Mouse (Mus musculus) forebrain, embryonic 15.5 days (tissue): Measurements from ENCODE around the gene Ppfia1. TPM values are rescaled to one million over a fixed set of nuclear protein-coding genes. Genes with fewer than 3 reads are reported as not detected.
A peak's percentile ranks its signal among the peaks of the same experiment; 100 is the strongest.

Experiments
- ATAC-seq: fragments of 200-750 bp; cut with Nextera tagmentation; replicated peaks from 2 replicates; pipeline ENCODE4 v1.8.0; 2017; ENCODE audit warnings: mild to moderate bottlenecking, moderate TSS enrichment, moderate library complexity
- H3K27ac ChIP-seq: fragments of 300-500 bp; sonication (generic); replicated peaks from 2 replicates; pipeline ENCODE4 v1.5.1; 2015; ENCODE audit warnings: mild to moderate bottlenecking, inconsistent platforms
- H3K27me3 ChIP-seq: fragments of 300-500 bp; sonication (generic); 2 replicates; pipeline ENCODE4 v1.6.1; 2015; ENCODE audit warnings: inconsistent platforms
- H3K36me3 ChIP-seq: fragments of 300-500 bp; sonication (generic); 2 replicates; pipeline ENCODE4 v1.6.1; 2015; ENCODE audit warnings: mild to moderate bottlenecking, inconsistent platforms
- H3K4me1 ChIP-seq: fragments of 300-500 bp; sonication (generic); 2 replicates; pipeline ENCODE4 v1.6.1; 2015; ENCODE audit warnings: inconsistent platforms
- H3K4me2 ChIP-seq: fragments of 300-500 bp; sonication (generic); replicated peaks from 2 replicates; pipeline ENCODE4 v1.6.1; 2015; ENCODE audit warnings: mild to moderate bottlenecking, inconsistent platforms
- H3K4me3 ChIP-seq: fragments of 300-500 bp; sonication (generic); 2 replicates; pipeline ENCODE4 v1.5.1; 2015; ENCODE audit warnings: mild to moderate bottlenecking, inconsistent platforms
- H3K9ac ChIP-seq: fragments of 300-500 bp; sonication (generic); replicated peaks from 2 replicates; pipeline ENCODE4 v1.6.1; 2015; ENCODE audit warnings: mild to moderate bottlenecking, inconsistent platforms
- H3K9me3 ChIP-seq: fragments of 300-500 bp; sonication (generic); 2 replicates; pipeline ENCODE4 v1.6.1; 2016; ENCODE audit warnings: inconsistent platforms
- WGBS: fragments of 180-500 bp; shearing (Covaris S2); methylation state at CpG from one replicate; pipeline ENCODE4 v1.1.7; 2015; ENCODE audit warnings: mixed read lengths; 5-methylcytosine and 5-hydroxymethylcytosine counted together
- polyA plus RNA-seq: library from polyadenylated mRNA; unstranded; fragments of >200 nt; fragmentation: Nextera tagmentation; extraction: Ambion mirVana; gene quantifications from 2 replicates; pipeline ENCODE4 v1.2.1, GENCODE M21; 2015

The Ppfia1 gene
- polyA plus RNA-seq, 1 experiment from 2014 or later, result 31.0 TPM

DNA sequence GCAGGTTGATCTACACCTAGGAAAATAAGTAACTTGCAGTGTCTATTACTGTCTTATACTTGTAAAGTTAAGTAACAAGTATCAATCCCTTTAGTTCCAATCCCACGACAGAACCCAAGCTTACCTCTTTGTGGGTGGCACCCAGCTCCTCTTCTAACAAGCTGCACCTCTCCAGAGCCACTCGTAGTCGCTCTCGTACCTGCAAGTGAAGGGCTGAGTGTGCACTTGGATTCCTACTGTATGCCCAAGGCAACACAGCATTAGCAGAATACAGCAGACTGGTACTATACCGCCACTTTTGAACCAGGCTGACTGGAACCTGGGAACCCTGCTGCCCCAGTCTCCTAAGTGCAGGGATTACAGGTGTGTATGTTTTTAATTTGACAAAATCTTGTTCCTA, 33.7 kb downstream of the Ppfia1 start:
- no peak overlapping the region for H3K27ac ChIP-seq
- no peaks in the 10 kb centered on the region for H3K4me1 ChIP-seq
- H3K27me3 ChIP-seq, result no peaks in the 10 kb centered on the region
- no peak overlapping the region for H3K4me3 ChIP-seq
- no peak overlapping the region for H3K4me2 ChIP-seq
- H3K9me3 ChIP-seq, result no peaks in the 10 kb centered on the region
- ATAC-seq, result no peak
- peaks cover 30% of the 10 kb centered on the region for H3K36me3 ChIP-seq
- WGBS, result 95% methylated on average over 5 of the region's 5 CpGs
- no peak overlapping the region for H3K9ac ChIP-seq

DNA sequence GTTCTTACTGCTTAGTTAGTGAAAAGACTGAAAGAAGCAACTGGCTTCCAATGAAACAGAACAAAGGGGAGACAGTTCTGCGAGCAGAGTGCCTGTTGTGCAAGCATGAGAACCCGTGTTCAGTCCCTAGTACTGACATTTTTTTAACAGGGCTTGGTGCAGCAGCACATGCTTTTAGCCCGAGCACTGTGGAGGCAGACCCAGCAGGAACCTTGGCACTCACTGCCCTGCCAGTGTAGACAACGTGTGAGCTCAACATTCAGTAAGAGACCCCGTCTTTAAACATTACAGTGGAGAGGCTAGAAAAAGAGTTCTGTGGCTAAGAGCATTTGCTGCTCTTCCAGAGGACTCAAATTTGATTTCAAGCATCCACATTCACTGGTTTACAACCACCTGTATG, 36.8 kb downstream of the Ppfia1 start:
- Histone ChIP-seq H3K36me3 (peaks cover 56% of the 10 kb centered on the region), H3K4me2 (no peak overlapping the region), H3K9ac (no peak overlapping the region), H3K9me3 (no peaks in the 10 kb centered on the region), H3K27ac (no peak overlapping the region), H3K4me3 (no peak overlapping the region), H3K27me3 (no peaks in the 10 kb centered on the region), H3K4me1 (no peaks in the 10 kb centered on the region)
- WGBS, result 81% methylated on average over 5 of the region's 5 CpGs
- no peak for ATAC-seq

DNA sequence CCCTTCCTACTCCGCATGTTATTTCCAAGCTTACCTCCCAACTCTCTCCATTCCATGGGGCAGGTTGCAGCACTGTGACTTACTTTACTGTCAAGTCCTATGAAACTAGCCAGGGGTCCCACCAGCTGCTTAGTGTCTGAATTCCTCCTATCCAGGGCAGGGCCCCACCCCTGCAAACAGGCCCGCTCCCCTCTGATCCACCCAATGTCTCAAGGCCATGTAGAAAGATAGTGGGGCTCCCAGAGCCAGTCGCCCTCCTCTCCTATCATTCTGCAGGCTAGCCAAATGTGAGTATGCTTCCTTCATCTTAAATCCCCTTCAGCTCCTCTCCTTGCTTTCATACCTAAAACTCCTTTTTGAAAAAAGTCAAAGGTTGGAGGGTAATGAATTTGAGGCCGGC, 44.4 kb downstream of the Ppfia1 start:
- Histone ChIP-seq H3K9ac (no peak overlapping the region), H3K27ac (no peak overlapping the region), H3K36me3 (peaks cover 89% of the 10 kb centered on the region), H3K4me2 (no peak overlapping the region), H3K9me3 (no peaks in the 10 kb centered on the region), H3K27me3 (no peaks in the 10 kb centered on the region), H3K4me1 (no peaks in the 10 kb centered on the region), H3K4me3 (no peak overlapping the region)
- no peak for ATAC-seq
- WGBS, result 93% methylated on average over 4 of the region's 4 CpGs

DNA sequence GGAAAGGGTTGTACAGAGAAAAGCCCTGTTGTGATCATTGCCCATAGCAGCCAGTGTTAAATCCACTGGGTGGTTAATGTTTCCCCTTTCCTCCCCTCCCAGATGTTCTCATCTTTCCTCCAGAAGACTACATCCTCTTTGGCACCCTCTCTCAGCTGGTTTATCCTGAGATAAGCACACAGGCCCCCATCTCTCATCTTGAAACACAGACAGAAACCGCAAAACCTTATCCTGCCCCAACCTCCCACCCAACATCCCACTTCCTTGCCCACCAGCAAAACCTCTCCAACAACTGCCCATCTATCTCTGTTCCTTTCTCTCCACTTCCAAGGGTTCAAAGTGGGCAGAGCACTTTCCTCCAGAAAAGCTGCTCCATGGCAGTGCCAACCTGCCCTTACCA, 46.7 kb downstream of the Ppfia1 start:
- no peaks in the 10 kb centered on the region for H3K9me3 ChIP-seq
- H3K4me1 ChIP-seq, result no peaks in the 10 kb centered on the region
- no peak overlapping the region for H3K9ac ChIP-seq
- no peaks in the 10 kb centered on the region for H3K27me3 ChIP-seq
- no peak overlapping the region for H3K4me2 ChIP-seq
- no peak for ATAC-seq
- WGBS, result 96% methylated on average over 1 of the region's 1 CpGs
- H3K36me3 ChIP-seq, result peaks cover 93% of the 10 kb centered on the region
- H3K4me3 ChIP-seq, result no peak overlapping the region
- H3K27ac ChIP-seq, result no peak overlapping the region

DNA sequence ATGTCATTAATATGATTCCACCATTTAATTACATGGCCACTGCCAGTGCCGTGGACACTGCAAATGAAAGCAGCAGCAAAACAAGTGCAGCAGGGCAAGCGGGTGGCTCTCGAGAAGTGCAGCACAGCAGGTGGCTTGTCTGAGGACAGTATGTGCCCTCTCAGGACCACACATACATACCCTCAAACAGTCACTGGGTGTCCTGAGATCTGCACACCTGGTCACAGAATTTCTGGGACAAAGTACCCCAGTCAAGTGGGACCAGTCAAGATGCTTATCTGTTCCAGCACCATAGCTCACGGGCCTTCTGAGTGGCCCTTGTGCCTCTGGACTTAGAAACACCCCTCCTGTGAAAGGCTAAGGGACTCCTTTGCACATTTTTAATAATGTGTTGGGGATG, 49.6 kb downstream of the Ppfia1 start:
- H3K4me3 ChIP-seq, result no peak overlapping the region
- 91% methylated on average over 4 of the region's 4 CpGs for WGBS
- ATAC-seq, result no peak

DNA sequence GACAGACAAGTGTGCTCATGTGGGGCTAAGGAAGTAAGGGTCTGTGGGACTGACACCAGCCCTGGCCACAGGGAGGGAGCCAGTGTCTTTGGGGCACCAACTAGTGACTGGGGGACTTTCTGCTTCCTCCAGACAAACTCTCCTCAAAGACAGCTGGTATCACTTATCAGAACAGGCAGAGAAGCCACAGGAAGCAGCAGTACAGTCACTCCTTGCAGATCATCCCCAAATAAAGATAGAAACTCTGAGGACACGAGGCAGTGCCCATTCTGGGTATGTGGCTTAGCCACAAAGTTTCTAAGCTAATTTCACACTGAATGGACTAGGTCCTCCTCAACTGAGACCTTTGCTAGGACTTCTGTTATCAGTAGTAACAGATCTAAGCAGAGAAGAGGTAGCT, 60.6 kb downstream of the Ppfia1 start:
- no peak for ATAC-seq
- H3K27ac ChIP-seq, result no peak overlapping the region
- H3K27me3 ChIP-seq, result no peaks in the 10 kb centered on the region
- no peaks in the 10 kb centered on the region for H3K4me1 ChIP-seq
- no peaks in the 10 kb centered on the region for H3K9me3 ChIP-seq
- 80% methylated on average over 1 of the region's 1 CpGs for WGBS
- H3K4me3 ChIP-seq, result no peak overlapping the region
- H3K4me2 ChIP-seq, result no peak overlapping the region
- H3K36me3 ChIP-seq, result peaks cover 64% of the 10 kb centered on the region
- no peak overlapping the region for H3K9ac ChIP-seq

More for the DNA sequence above, 49.6 kb downstream of the Ppfia1 start:
- no peak overlapping the region for H3K4me2 ChIP-seq
- no peak overlapping the region for H3K9ac ChIP-seq
- no peaks in the 10 kb centered on the region for H3K27me3 ChIP-seq
- no peaks in the 10 kb centered on the region for H3K9me3 ChIP-seq
- H3K27ac ChIP-seq, result no peak overlapping the region
- H3K4me1 ChIP-seq, result no peaks in the 10 kb centered on the region
- H3K36me3 ChIP-seq, result peaks cover 91% of the 10 kb centered on the region

DNA sequence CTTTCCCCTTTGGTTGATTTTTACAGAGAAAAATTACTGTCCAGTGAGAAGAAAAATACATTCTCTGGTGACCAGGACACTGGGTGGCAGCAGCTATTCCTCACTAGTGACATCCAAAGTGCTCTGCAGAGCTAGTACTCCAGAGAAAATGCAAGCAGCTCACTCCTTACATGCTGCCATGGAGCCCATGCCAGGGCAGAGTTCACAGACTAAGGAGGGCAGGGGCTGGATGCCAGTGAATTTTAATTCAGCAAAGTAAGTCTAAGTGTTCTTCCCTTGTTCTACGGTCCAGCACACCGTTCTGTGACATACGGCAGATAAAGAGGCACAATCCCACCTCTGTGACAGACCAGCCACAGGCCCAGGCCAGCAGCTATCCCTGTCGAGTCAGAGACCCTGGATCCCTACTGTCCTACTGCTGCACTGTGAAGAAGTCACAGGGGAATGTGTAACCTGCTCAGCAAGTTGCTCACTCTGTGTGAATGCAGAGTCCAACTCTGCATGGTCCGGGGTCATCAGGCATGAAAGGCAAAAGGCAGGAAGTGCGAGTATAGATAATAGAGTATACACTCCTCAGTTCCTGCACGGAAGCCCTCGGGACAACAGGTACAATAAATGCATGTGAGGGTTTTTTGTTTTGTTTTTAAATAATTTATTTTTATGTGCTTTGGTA, 63.2 kb downstream of the Ppfia1 start:
- H3K27me3 ChIP-seq, result no peaks in the 10 kb centered on the region
- WGBS, result 90% methylated on average over 8 of the region's 8 CpGs
- no peak for ATAC-seq

DNA sequence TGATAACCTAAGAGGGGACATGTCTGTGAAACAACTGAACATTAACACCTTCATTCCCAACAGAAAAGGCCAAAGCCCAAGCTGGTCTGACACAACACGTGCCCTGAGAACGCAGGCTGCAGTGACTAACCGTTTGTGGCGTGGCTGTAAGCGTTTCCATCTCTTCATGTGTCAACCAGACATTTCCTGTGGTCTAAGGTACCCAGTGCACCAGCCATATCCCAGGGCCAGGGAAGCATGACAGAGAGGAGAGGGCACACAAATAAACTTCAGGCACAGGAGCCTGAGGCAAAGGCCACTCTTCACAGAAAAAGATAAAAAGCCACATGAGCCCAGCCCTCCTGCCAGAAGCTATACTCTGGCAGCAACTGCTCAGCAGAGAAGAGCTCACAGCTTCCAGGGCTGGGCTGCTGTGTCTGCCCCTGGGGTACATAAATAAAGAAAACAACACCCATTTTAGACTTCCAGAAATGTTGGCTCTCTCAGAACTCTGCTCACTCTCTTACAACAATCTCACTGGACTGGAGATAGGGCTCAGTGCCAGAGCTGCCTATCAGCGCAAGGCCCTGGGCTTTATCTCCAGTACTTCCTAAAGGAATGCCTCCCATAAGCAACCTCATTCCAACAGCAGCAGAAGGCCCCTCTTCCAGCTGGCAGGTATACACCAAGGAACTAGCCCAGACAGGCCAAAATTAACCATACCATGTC, 64.3 kb downstream of the Ppfia1 start:
- Histone ChIP-seq H3K4me3 (no peak overlapping the region), H3K27ac (no peak overlapping the region), H3K9ac (no peak overlapping the region), H3K4me2 (no peak overlapping the region), H3K4me1 (no peaks in the 10 kb centered on the region), H3K27me3 (no peaks in the 10 kb centered on the region), H3K9me3 (no peaks in the 10 kb centered on the region), H3K36me3 (peaks cover 60% of the 10 kb centered on the region)
- no peak for ATAC-seq
- WGBS, result 90% methylated on average over 6 of the region's 6 CpGs

More for the DNA sequence above, 63.2 kb downstream of the Ppfia1 start:
- H3K4me1 ChIP-seq, result no peaks in the 10 kb centered on the region
- H3K9me3 ChIP-seq, result no peaks in the 10 kb centered on the region
- no peak overlapping the region for H3K9ac ChIP-seq
- H3K36me3 ChIP-seq, result peaks cover 54% of the 10 kb centered on the region
- H3K4me3 ChIP-seq, result no peak overlapping the region
- H3K4me2 ChIP-seq, result no peak overlapping the region
- no peak overlapping the region for H3K27ac ChIP-seq

DNA sequence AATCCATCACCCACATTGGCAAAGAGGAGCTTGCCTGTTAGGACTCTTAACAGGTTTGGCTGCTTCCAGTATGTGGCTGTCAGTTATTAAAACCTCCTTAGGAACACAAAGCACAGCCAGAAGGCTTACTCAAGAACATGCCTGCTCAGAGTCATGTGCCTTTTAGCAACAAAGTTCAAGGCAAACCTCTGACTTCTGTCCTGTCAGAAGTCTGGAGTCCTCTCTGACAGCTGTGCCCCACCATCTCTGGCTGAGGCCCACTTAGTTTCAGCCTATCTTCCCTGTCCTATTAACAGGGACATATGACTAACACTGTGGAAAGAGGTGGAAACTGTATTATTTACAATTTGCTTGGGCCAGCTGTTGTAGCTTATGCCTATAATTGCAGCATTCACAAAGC, 73.2 kb downstream of the Ppfia1 start:
- Histone ChIP-seq H3K27ac (no peak overlapping the region), H3K36me3 (peaks cover 74% of the 10 kb centered on the region)
- ATAC-seq, result no peak

DNA sequence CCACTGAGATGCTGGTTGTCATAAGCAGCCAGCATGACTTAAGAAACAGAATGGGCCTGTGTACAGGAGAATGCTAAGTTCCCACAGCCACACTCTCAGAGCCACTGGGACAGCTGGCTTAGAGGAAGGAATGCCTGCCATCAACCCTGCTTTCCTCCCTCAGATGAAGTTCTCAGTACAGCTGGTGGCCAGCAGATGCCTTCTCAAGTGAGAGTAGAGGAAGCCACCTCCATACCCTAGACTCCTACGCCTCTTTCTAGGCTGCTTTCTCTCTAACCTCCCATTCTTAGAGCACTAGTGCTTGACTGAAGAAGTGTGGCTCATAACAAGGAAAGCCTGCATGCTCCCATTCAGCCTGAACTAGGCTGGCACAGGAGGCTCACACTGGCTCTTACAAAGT, 74.0 kb downstream of the Ppfia1 start:
- H3K4me3 ChIP-seq, result no peak overlapping the region
- no peaks in the 10 kb centered on the region for H3K4me1 ChIP-seq
- no peak for ATAC-seq
- H3K9me3 ChIP-seq, result no peaks in the 10 kb centered on the region
- H3K27me3 ChIP-seq, result no peaks in the 10 kb centered on the region
- H3K4me2 ChIP-seq, result no peak overlapping the region
- WGBS, result 97% methylated on average over 1 of the region's 1 CpGs
- no peak overlapping the region for H3K9ac ChIP-seq
- H3K27ac ChIP-seq, result no peak overlapping the region
- peaks cover 69% of the 10 kb centered on the region for H3K36me3 ChIP-seq

More for the DNA sequence above, 73.2 kb downstream of the Ppfia1 start:
- Histone ChIP-seq H3K9me3 (no peaks in the 10 kb centered on the region), H3K4me2 (no peak overlapping the region), H3K27me3 (no peaks in the 10 kb centered on the region), H3K9ac (no peak overlapping the region), H3K4me1 (no peaks in the 10 kb centered on the region), H3K4me3 (no peak overlapping the region)

DNA sequence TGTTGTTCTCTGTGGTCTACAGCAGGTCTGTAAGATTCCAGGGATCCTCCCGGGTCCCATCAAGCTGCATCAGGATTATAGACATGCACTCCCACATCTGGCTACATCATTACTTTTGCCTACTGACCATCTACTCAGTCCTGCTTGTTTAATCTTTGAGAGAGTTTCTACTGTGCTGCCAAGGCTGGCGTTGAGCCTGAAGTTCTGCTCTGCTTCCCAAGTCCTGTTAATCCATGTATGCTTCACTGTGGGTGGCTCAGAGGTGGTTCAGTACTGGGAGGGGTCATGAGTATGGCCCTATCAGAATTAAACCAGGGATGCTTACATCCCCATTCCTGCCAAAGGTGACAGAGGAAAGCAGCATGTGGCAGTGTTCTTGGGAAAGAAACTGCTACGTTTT, 77.8 kb downstream of the Ppfia1 start:
- Histone ChIP-seq H3K4me2 (no peak overlapping the region), H3K4me1 (0 out of 2 replicates have a peak, but pooled peaks cover 2% of the 10 kb centered on the region), H3K9ac (no peak overlapping the region), H3K4me3 (no peak overlapping the region), H3K27me3 (no peaks in the 10 kb centered on the region), H3K36me3 (peaks cover 35% of the 10 kb centered on the region), H3K27ac (no peak overlapping the region), H3K9me3 (no peaks in the 10 kb centered on the region)
- WGBS, result 84% methylated on average over 3 of the region's 3 CpGs
- ATAC-seq, result no peak

DNA sequence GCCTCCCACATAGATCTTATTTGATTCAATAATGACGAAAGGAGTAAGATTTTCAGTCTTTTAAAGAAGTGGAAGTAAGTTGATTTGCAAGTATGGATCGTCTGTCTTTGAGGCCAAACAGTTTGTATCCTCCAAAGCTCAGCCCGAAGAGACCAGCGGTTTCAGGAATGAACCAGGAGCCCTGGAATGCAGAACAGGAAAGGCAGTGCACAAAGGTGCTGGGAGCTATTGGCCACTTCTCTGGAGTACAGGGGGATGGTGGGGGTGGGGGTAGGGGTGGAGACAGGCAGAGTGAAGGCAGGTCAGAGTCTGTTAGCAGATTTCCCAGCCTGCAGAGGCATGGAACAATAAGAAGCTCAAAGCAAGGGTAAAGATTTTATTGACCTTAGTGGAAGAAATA, 80.0 kb downstream of the Ppfia1 start:
- no peaks in the 10 kb centered on the region for H3K27me3 ChIP-seq
- no peak for ATAC-seq
- H3K4me1 ChIP-seq, result peaks cover 18% of the 10 kb centered on the region
- H3K9me3 ChIP-seq, result no peaks in the 10 kb centered on the region
- H3K27ac ChIP-seq, result no peak overlapping the region
- H3K4me3 ChIP-seq, result no peak overlapping the region
- 82% methylated on average over 4 of the region's 4 CpGs for WGBS
- peaks cover 18% of the 10 kb centered on the region for H3K36me3 ChIP-seq
- no peak overlapping the region for H3K9ac ChIP-seq
- no peak overlapping the region for H3K4me2 ChIP-seq

DNA sequence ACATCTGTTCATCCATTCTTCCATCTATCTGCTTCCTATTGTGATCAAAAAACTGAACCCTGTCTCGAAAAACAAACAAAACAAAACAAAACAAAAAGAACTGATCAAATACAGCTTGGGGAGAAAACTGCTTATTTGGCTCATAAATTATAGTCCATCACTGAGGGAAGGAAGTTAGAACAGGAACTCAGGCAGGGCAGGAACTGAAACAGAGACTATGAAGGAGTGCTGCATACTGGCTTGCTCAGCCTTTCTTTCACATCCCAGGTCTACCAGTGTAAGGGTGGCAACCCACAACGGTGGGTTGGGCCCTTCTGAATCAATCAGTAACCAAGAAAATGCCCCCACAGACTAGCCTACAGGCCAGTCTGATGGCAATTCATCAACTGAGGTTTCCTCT, 82.4 kb downstream of the Ppfia1 start:
- Histone ChIP-seq H3K36me3 (0 out of 2 replicates have a peak, but pooled peaks cover 3% of the 10 kb centered on the region), H3K4me3 (peak overlapping the region; percentile 99), H3K9me3 (no peaks in the 10 kb centered on the region), H3K4me2 (peak overlapping the region; percentile 90), H3K4me1 (peaks cover 23% of the 10 kb centered on the region), H3K9ac (peak overlapping the region; percentile 100), H3K27ac (peak overlapping the region; percentile 79), H3K27me3 (no peaks in the 10 kb centered on the region)
- ATAC-seq, result no peak
- 77% methylated on average over 2 of the region's 2 CpGs for WGBS
